Mouse (Mus musculus) stomach, embryonic 16.5 days (tissue): Measurements from ENCODE around the gene Shisa5. TPM values are rescaled to one million over a fixed set of nuclear protein-coding genes. Genes with fewer than 3 reads are reported as not detected.

ENCODE experiments used
- ATAC-seq: fragments of 200-750 bp; cut with Nextera tagmentation; 2 replicates; pipeline ENCODE4 v1.8.0; 2017; ENCODE audit warnings: moderate number of reproducible peaks, moderate TSS enrichment; ENCODE audit not compliant: insufficient read depth, low FRiP score
- H3K27ac ChIP-seq: fragments of 300-500 bp; sonication (generic); 2 replicates; pipeline ENCODE4 v1.5.1; 2014; ENCODE audit warnings: low read length
- H3K27me3 ChIP-seq: fragments of 300-500 bp; sonication (generic); 2 replicates; pipeline ENCODE4 v1.6.1; 2014; ENCODE audit warnings: low read length, control low read depth, mixed read lengths; ENCODE audit not compliant: control insufficient read depth, insufficient read depth
- H3K36me3 ChIP-seq: fragments of 300-500 bp; sonication (generic); 2 replicates; pipeline ENCODE4 v1.6.1; 2014; ENCODE audit warnings: low read length; ENCODE audit not compliant: control insufficient read depth, insufficient read depth
- H3K4me1 ChIP-seq: fragments of 300-500 bp; sonication (generic); 2 replicates; pipeline ENCODE4 v1.6.1; 2014; ENCODE audit warnings: low read length, control low read depth, mixed read lengths; ENCODE audit not compliant: control insufficient read depth, insufficient read depth
- H3K4me2 ChIP-seq: fragments of 300-500 bp; sonication (generic); 2 replicates; pipeline ENCODE4 v1.6.1; 2014; ENCODE audit warnings: low read depth, low read length, mixed read lengths
- H3K4me3 ChIP-seq: fragments of 300-500 bp; sonication (generic); replicated peaks from 2 replicates; pipeline ENCODE4 v1.5.1; 2014; ENCODE audit warnings: mild to moderate bottlenecking, low read length
- H3K9ac ChIP-seq: fragments of 300-500 bp; sonication (generic); 2 replicates; pipeline ENCODE4 v1.6.1; 2014; ENCODE audit warnings: low read length
- H3K9me3 ChIP-seq: fragments of 300-500 bp; sonication (generic); replicated peaks from 2 replicates; pipeline ENCODE4 v1.6.1; 2016; ENCODE audit warnings: low read length, control low read depth; ENCODE audit not compliant: control insufficient read depth
- WGBS: fragments of 180-500 bp; shearing (Covaris S2); extraction: QIAGEN DNeasy Blood & Tissue Kit; methylation state at CpG from one replicate; pipeline ENCODE4 v1.1.7; 2014; 5-methylcytosine and 5-hydroxymethylcytosine counted together
- polyA plus RNA-seq: library from polyadenylated mRNA; unstranded; fragments of >200 nt; fragmentation: Nextera tagmentation; extraction: Ambion mirVana; gene quantifications from 2 replicates; pipeline ENCODE4 v1.2.1, GENCODE M21; 2015

Gene Shisa5
- polyA plus RNA-seq, 1 experiment from 2014 or later = 132 TPM

GRCm38 (mm10) chr9:109107341-109107740 lies 69.0 kb downstream of the Shisa5 start:
- Histone ChIP-seq H3K4me3 (no peak overlapping the region), H3K4me2 (no peak overlapping the region), H3K9ac (no peak overlapping the region), H3K9me3 (no peaks in the 10 kb centered on the region), H3K36me3 (0 out of 2 replicates have a peak, but pooled peaks cover 9% of the 10 kb centered on the region), H3K4me1 (no peaks in the 10 kb centered on the region), H3K27me3 (no peaks in the 10 kb centered on the region), H3K27ac (no peak overlapping the region)
- ATAC-seq = no peak
- 65% methylated on average over 5 of the region's 6 CpGs for WGBS

Other genes with a start within 250 kb of the Shisa5 start
- 13.7 and 14.2 TPM in 2 replicates for gene Nckipsd, start 230.2 kb upstream of the Shisa5 start, polyA plus RNA-seq
- gene Celsr3, start 212.2 kb upstream of the Shisa5 start, polyA plus RNA-seq = 0.74 and 1.0 TPM in 2 replicates
- 15.5 and 16.1 TPM in 2 replicates for gene Slc26a6, start 185.3 kb upstream of the Shisa5 start, polyA plus RNA-seq
- gene Tmem89, start 123.9 kb upstream of the Shisa5 start, polyA plus RNA-seq = 0.27 TPM in 1 of 2 replicates, not detected in the other
- 482 and 516 TPM in 2 replicates for gene Uqcrc1, start 101.9 kb upstream of the Shisa5 start, polyA plus RNA-seq
- 6.0 and 8.5 TPM in 2 replicates for gene Col7a1, start 85.0 kb upstream of the Shisa5 start, polyA plus RNA-seq
- gene Ucn2, start 52.6 kb upstream of the Shisa5 start, polyA plus RNA-seq = 0.31 and 0.40 TPM in 2 replicates
- gene Pfkfb4, start 46.8 kb upstream of the Shisa5 start, polyA plus RNA-seq = 10.2 and 11.2 TPM in 2 replicates
- gene Trex1, start 21.2 kb downstream of the Shisa5 start, polyA plus RNA-seq = 13.7 and 15.7 TPM in 2 replicates
- 23.1 and 23.4 TPM in 2 replicates for gene Atrip, start 35.6 kb downstream of the Shisa5 start, polyA plus RNA-seq
- gene Ccdc51, start 43.9 kb downstream of the Shisa5 start, polyA plus RNA-seq = 15.8 and 17.3 TPM in 2 replicates
- gene Tma7, start 44.0 kb downstream of the Shisa5 start, polyA plus RNA-seq = 495 and 585 TPM in 2 replicates
- 15.4 and 15.6 TPM in 2 replicates for gene Plxnb1, start 56.8 kb downstream of the Shisa5 start, polyA plus RNA-seq
- gene Fbxw21, start 123.5 kb downstream of the Shisa5 start, polyA plus RNA-seq = not detected in 2 replicates
- gene Fbxw13, start 157.4 kb downstream of the Shisa5 start, polyA plus RNA-seq = 0.17 TPM in 1 of 2 replicates, not detected in the other
- not detected in 2 replicates for gene Fbxw20, start 196.2 kb downstream of the Shisa5 start, polyA plus RNA-seq
- gene Fbxw14, start 249.1 kb downstream of the Shisa5 start, polyA plus RNA-seq = not detected in 2 replicates